Mouse (Mus musculus) hindbrain, embryonic 14.5 days (tissue): ENCODE results near the gene Lmbr1. TPM values are rescaled to one million over a fixed set of nuclear protein-coding genes. Genes with fewer than 3 reads are reported as not detected.

Source experiments
- ATAC-seq: fragments of 200-750 bp; cut with Nextera tagmentation; 2 replicates; pipeline ENCODE4 v1.8.0; 2017; ENCODE audit warnings: moderate number of reproducible peaks, mild to moderate bottlenecking, moderate TSS enrichment, moderate library complexity; ENCODE audit not compliant: low FRiP score
- DNase-seq: peaks from one replicate; pipeline ENCODE4 v3.0.0-alpha.2; 2015; ENCODE audit warnings: low spot score
- H3K27ac ChIP-seq: fragments of 300-500 bp; sonication (generic); 2 replicates; pipeline ENCODE4 v1.5.1; 2014; ENCODE audit warnings: mild to moderate bottlenecking, moderate library complexity
- H3K27me3 ChIP-seq: fragments of 300-500 bp; sonication (generic); 2 replicates; pipeline ENCODE4 v1.6.1; 2014; ENCODE audit warnings: mild to moderate bottlenecking, low read length, mixed read lengths; ENCODE audit not compliant: control insufficient read depth, insufficient read depth
- H3K36me3 ChIP-seq: fragments of 300-500 bp; sonication (generic); replicated peaks from 2 replicates; pipeline ENCODE4 v1.6.1; 2014; ENCODE audit not compliant: control insufficient read depth, insufficient read depth
- H3K4me1 ChIP-seq: fragments of 300-500 bp; sonication (generic); replicated peaks from 2 replicates; pipeline ENCODE4 v1.6.1; 2014; ENCODE audit warnings: antibody characterized with exemption, low read length, mixed read lengths; ENCODE audit not compliant: control insufficient read depth, insufficient read depth
- H3K4me2 ChIP-seq: fragments of 300-500 bp; sonication (generic); replicated peaks from 2 replicates; pipeline ENCODE4 v1.6.1; 2014; ENCODE audit warnings: mild to moderate bottlenecking, moderate library complexity
- H3K4me3 ChIP-seq: fragments of 300-500 bp; sonication (generic); replicated peaks from 2 replicates; pipeline ENCODE4 v1.5.1; 2014; ENCODE audit warnings: mild to moderate bottlenecking, low read length
- H3K9ac ChIP-seq: fragments of 300-500 bp; sonication (generic); 2 replicates; pipeline ENCODE4 v1.6.1; 2014
- H3K9me3 ChIP-seq: fragments of 300-500 bp; sonication (generic); 2 replicates; pipeline ENCODE4 v1.6.1; 2016; ENCODE audit warnings: low read length; ENCODE audit not compliant: control insufficient read depth
- WGBS: fragments of 180-500 bp; shearing (Covaris S2); extraction: QIAGEN DNeasy Blood & Tissue Kit; methylation state at CpG from one replicate; pipeline ENCODE4 v1.1.7; 2014; 5-methylcytosine and 5-hydroxymethylcytosine counted together
- polyA plus RNA-seq: library from polyadenylated mRNA; unstranded; fragments of >200 nt; fragmentation: Nextera tagmentation; extraction: Ambion mirVana; gene quantifications from 2 replicates; pipeline ENCODE4 v1.2.1, GENCODE M21; 2014

The Lmbr1 gene
- polyA plus RNA-seq, 1 experiment from 2014 or later = 42.2 TPM

DNA sequence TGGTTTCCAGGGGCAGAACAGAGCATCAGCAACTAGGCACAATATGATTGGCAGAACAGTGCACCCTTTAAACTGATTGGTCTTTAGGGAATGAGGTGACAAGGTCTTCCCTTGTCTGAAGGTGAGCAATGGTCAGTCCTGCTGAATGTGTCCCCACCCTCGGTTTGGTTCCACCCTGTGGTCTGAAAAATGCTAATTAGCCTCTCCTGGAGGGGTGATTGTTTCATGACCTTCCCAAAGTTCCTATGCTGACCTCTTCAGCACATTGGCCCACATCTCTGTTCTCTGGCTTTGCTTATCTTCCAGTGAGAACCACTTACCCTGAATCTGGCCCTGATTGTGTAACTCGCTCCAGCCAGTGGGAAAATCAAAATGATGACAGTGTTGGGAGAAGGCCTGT, 1.9 kb upstream of the Lmbr1 start:
- Histone ChIP-seq H3K4me3 (no peak overlapping the region), H3K9ac (no peak overlapping the region), H3K27me3 (no peaks in the 10 kb centered on the region), H3K9me3 (no peaks in the 10 kb centered on the region), H3K4me2 (no peak overlapping the region), H3K36me3 (no peaks in the 10 kb centered on the region), H3K27ac (no peak overlapping the region), H3K4me1 (peaks cover 13% of the 10 kb centered on the region)
- ATAC-seq (no peak), DNase-seq (no peak)
- WGBS = 68% methylated on average over 2 of the region's 2 CpGs

DNA sequence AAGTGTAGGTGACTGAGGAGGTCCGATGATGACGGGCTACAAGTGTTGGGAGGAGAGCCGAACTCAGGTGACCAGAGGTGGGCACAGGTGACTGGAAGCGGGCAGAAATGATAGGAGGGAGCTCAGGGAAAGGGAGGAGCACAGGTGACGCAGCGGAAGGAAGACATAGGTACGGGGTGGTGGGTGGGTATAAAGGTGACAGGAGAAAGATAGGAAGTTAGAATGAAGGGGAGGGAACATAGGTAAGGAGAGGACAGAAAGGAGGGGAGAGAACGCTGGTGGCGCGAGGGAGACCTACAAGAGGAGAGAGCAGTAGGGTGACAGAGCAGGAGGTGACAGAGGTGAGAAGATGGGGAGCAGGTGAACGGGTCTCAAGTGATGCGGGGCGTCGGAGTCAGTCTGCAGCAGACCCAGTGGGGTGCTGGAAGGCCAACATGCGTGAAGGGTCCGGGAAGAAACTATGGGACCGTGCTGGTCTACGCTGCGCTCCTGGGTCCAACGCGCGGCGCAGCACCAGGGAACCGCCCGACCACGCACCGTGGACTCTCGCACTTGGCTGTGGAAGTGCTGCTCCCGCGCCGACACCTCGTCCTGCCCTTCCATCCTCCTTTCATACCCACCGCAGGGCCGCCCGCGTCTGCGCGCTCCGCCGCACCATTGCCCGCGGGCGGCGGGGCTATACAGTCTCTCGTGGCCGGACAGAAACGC, 446 bp downstream of the Lmbr1 start:
- ATAC-seq = peak; percentile 88
- H3K4me2 ChIP-seq = peak overlapping the region; percentile 83

DNA sequence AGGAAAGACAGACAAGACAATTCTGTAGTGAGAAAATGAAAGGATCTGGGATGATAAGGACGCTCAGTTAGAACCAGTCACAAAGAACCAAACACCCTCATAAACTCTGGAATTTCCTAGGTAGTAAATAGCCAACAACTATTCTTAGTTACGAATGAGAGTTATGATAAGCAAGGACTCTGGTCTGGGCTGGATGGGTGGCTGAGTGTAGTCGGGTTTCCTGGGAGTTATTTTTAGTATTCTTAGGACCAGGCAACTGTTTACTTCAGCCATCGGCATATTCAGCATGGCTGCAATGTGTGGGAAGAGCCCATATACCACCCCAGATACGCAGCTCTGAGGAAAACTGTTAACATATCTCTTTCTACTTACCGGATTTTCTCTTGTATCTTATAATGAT, 14.7 kb downstream of the Lmbr1 start:
- ATAC-seq = no peak
- no peaks in the 10 kb centered on the region for H3K27me3 ChIP-seq
- H3K4me1 ChIP-seq = no peaks in the 10 kb centered on the region
- H3K4me3 ChIP-seq = no peak overlapping the region
- H3K9ac ChIP-seq = no peak overlapping the region
- 92% methylated on average over 6 of the region's 6 CpGs for WGBS
- DNase-seq = no peak
- no peak overlapping the region for H3K27ac ChIP-seq
- H3K36me3 ChIP-seq = peaks cover 50% of the 10 kb centered on the region
- no peaks in the 10 kb centered on the region for H3K9me3 ChIP-seq
- no peak overlapping the region for H3K4me2 ChIP-seq

More for the DNA sequence above, 446 bp downstream of the Lmbr1 start:
- H3K27ac ChIP-seq = peak overlapping the region; percentile 86
- no peaks in the 10 kb centered on the region for H3K27me3 ChIP-seq
- 2% methylated on average over 43 of the region's 47 CpGs for WGBS
- H3K4me3 ChIP-seq = peak overlapping the region; percentile 75
- no peaks in the 10 kb centered on the region for H3K36me3 ChIP-seq
- peak; percentile 27 for DNase-seq
- H3K9ac ChIP-seq = peak overlapping the region; percentile 86
- peaks cover 13% of the 10 kb centered on the region for H3K4me1 ChIP-seq
- H3K9me3 ChIP-seq = 0 out of 2 replicates have a peak, but pooled peaks cover 5% of the 10 kb centered on the region

DNA sequence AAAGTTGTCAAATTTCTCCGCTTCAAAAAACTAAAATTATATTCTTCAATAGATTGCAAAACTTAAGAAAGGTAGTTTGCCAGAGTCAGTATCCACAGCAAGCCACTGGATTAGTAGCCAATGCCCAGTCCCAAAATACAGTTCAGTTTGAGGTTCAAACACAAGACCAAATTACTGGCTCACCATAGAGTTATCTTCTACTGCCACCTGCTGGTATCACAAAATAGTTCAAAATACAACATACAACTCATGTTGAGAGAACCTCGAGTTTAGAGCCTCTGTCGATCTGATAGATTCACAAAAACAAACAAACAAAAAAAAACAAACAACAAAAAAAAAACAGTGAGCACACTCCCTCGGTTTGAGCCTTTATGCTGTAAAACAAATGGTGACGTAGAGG, 42.4 kb downstream of the Lmbr1 start:
- 66% methylated on average over 5 of the region's 5 CpGs for WGBS
- DNase-seq (peak; percentile 82), ATAC-seq (no peak)
- no peaks in the 10 kb centered on the region for H3K4me1 ChIP-seq
- H3K4me3 ChIP-seq = no peak overlapping the region
- H3K4me2 ChIP-seq = no peak overlapping the region
- H3K9me3 ChIP-seq = no peaks in the 10 kb centered on the region
- H3K27me3 ChIP-seq = no peaks in the 10 kb centered on the region
- H3K27ac ChIP-seq = no peak overlapping the region
- H3K36me3 ChIP-seq = 0 out of 2 replicates have a peak, but pooled peaks cover 4% of the 10 kb centered on the region
- no peak overlapping the region for H3K9ac ChIP-seq

DNA sequence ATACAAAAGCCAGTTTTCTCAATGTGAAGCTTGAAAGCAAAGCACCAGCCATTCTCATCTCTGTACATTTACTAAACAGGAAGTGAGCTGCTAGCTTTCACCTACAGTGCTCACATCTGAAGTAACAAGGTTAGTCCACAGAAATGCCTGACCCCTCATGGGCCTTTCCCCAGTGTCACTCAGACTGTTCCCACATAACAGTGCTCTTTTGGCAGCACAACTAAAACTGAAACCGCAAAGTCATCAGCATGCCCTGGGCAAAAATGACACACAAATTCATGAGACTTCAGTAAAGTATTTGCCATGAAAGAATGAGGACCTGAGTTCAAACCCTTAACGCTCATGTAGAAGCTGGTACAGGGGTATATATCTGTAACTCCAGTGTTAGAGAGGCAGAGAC, 55.7 kb downstream of the Lmbr1 start:
- no peaks in the 10 kb centered on the region for H3K4me1 ChIP-seq
- no peaks in the 10 kb centered on the region for H3K9me3 ChIP-seq
- no peak overlapping the region for H3K4me2 ChIP-seq
- H3K9ac ChIP-seq = no peak overlapping the region
- DNase-seq = no peak
- WGBS = 96% methylated on average over 2 of the region's 2 CpGs
- no peak overlapping the region for H3K27ac ChIP-seq
- no peaks in the 10 kb centered on the region for H3K36me3 ChIP-seq
- H3K4me3 ChIP-seq = no peak overlapping the region
- H3K27me3 ChIP-seq = no peaks in the 10 kb centered on the region
- ATAC-seq = no peak

DNA sequence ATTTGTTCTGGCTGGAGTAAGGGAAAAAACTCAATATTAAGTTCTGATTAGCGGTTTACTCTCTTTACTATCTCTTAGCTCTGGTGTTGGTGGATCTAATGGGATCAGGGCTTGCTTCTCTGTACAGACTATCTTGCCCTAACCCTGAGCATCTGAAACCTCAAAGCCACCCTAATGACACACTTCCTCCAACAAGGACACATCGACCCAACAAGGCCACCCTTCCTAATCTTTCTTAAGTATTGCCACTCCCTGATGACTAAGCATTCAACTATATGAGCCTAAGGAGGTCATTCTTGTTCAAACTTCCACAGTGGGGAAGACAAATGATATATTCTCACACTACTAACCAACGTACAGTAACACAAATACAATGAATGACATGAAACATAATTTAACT, 69.0 kb downstream of the Lmbr1 start:
- no peak for DNase-seq
- peaks cover 5% of the 10 kb centered on the region; the same call in 1 of the 2 replicates for H3K36me3 ChIP-seq
- no peak overlapping the region for H3K4me3 ChIP-seq
- 93% methylated on average over 3 of the region's 3 CpGs for WGBS
- H3K4me1 ChIP-seq = no peaks in the 10 kb centered on the region
- no peak overlapping the region for H3K9ac ChIP-seq
- no peaks in the 10 kb centered on the region for H3K9me3 ChIP-seq
- H3K4me2 ChIP-seq = no peak overlapping the region
- no peak for ATAC-seq
- H3K27me3 ChIP-seq = no peaks in the 10 kb centered on the region
- no peak overlapping the region for H3K27ac ChIP-seq

DNA sequence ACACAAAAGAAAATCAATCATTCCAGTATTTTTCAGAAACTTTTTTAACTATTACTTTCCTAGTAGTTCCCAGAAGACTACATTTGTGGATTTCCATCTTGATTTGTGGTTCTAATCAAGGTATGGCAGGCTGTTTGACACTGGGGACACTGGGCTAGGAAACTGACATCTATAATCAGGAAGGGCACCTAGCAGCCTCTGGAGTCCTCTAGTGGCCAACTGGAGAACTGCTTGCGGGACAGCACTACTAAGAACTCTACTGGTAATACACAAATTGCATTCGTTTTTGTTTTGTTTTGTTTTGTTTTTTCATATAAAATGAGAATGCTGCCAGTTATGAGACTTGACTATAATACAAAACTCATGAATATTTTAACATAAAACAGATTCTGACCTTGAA, 85.0 kb downstream of the Lmbr1 start:
- H3K4me3 ChIP-seq = no peak overlapping the region
- H3K9me3 ChIP-seq = no peaks in the 10 kb centered on the region
- no peak for ATAC-seq
- H3K27ac ChIP-seq = no peak overlapping the region
- DNase-seq = peak; percentile 85
- H3K4me2 ChIP-seq = no peak overlapping the region
- 38% methylated on average over 2 of the region's 2 CpGs for WGBS
- H3K27me3 ChIP-seq = no peaks in the 10 kb centered on the region
- H3K4me1 ChIP-seq = no peaks in the 10 kb centered on the region
- H3K9ac ChIP-seq = no peak overlapping the region
- H3K36me3 ChIP-seq = 0 out of 2 replicates have a peak, but pooled peaks cover 6% of the 10 kb centered on the region

DNA sequence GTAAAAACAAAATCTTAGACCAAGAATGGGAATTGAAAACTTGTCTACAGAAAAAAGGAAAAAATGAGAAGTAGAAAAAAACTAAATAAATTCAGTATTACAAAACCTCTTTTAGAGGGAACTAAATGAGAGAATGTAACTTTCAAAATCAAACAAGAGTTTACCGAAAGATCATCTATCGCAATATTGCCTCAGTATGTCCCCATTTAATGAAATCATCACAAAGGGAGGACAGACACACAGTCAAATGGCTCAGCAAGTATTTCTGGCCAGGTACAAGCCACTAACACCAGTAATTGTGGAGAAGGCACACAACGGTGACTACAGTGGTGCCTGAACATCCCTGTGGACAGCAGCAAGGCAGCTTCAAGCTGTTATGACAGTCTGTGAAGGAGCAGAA, 88.1 kb downstream of the Lmbr1 start:
- H3K36me3 ChIP-seq = 0 out of 2 replicates have a peak, but pooled peaks cover 6% of the 10 kb centered on the region
- no peaks in the 10 kb centered on the region for H3K4me1 ChIP-seq
- H3K9me3 ChIP-seq = no peaks in the 10 kb centered on the region
- H3K9ac ChIP-seq = no peak overlapping the region
- no peak overlapping the region for H3K27ac ChIP-seq
- ATAC-seq (no peak), DNase-seq (no peak)
- H3K4me2 ChIP-seq = no peak overlapping the region
- H3K27me3 ChIP-seq = no peaks in the 10 kb centered on the region
- H3K4me3 ChIP-seq = no peak overlapping the region
- 95% methylated on average over 3 of the region's 3 CpGs for WGBS

DNA sequence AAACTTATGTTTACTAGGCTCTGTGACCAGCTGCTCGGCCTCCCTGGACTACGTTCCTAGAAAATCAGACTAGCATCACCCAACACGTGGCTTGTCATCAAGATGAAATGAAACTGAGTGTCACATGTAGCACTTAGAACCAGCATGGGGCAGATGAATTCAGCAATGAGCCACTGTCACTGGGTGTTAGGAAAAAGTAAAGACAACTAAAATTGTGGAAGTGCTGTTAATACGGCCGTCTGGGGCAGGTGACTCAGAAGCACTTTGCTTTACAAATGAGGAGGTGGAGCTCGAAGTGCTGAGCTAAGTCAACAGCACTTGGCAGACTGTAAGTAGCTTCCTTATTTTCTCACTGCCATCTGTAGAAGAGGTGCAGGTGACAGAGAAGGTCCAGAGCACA, 88.5 kb downstream of the Lmbr1 start:
- Histone ChIP-seq H3K4me3 (no peak overlapping the region), H3K4me2 (no peak overlapping the region), H3K27ac (no peak overlapping the region), H3K9ac (no peak overlapping the region), H3K36me3 (0 out of 2 replicates have a peak, but pooled peaks cover 6% of the 10 kb centered on the region), H3K9me3 (no peaks in the 10 kb centered on the region), H3K4me1 (no peaks in the 10 kb centered on the region), H3K27me3 (no peaks in the 10 kb centered on the region)
- no peak for DNase-seq
- 87% methylated on average over 6 of the region's 6 CpGs for WGBS
- no peak for ATAC-seq
